8 mouse cellular contexts compared by ENCODE assay signal in genomic region chr12:80260056-80260743, GRCm38 (mm10). TPM values are rescaled to one million over a fixed set of nuclear protein-coding genes. Genes with fewer than 3 reads are reported as not detected.
A peak's percentile ranks its signal among the peaks of the same experiment; 100 is the strongest.
DNase-seq lines count a peak whose midpoint lies in the region; ATAC-seq and TF ChIP-seq lines count a peak whose summit lies in the region.

Gene Actn1, minus strand, starts transcription at chr12:80260371.

- no peaks in the 10 kb centered on the region for H3K27me3 ChIP-seq in embryonic facial prominence, embryonic 14.5 days (replicated peaks; ENCODE audit: control insufficient read depth, insufficient read depth, low read length)
- no peaks in the 10 kb centered on the region for H3K27me3 ChIP-seq in kidney, adult 2 months (replicated peaks; ENCODE audit: control insufficient read depth, insufficient read depth, low read length)
- no peaks in the 10 kb centered on the region for H3K27me3 ChIP-seq in limb, embryonic 11.5 days (ENCODE audit: control insufficient read depth, insufficient read depth, low read length)
- peaks cover 4% of the 10 kb centered on the region; the same call in 1 of the 2 replicates for H3K27me3 ChIP-seq in midbrain, embryonic 13.5 days

- peak within 1 kb of the TSS; percentile 82 for H3K4me3 ChIP-seq in embryonic facial prominence, embryonic 14.5 days (ENCODE audit: low read depth, low read length)
- peak within 1 kb of the TSS; percentile 68 for H3K4me3 ChIP-seq in kidney, adult 2 months (ENCODE audit: insufficient read depth, low read depth, low read length)
- H3K4me3 ChIP-seq in limb, embryonic 11.5 days (ENCODE audit: low read depth, low read length): peak within 1 kb of the TSS; percentile 75
- peak within 1 kb of the TSS; percentile 80 for H3K4me3 ChIP-seq in midbrain, embryonic 13.5 days (replicated peaks)

- under 1% methylated on average over 36 of the region's 55 CpGs for WGBS in embryonic facial prominence, embryonic 14.5 days
- WGBS in kidney, adult 2 months: 1% methylated on average over 55 of the region's 55 CpGs
- under 1% methylated on average over 55 of the region's 55 CpGs for WGBS in limb, embryonic 11.5 days
- WGBS in midbrain, embryonic 13.5 days: under 1% methylated on average over 36 of the region's 55 CpGs

- H3K4me2 ChIP-seq in embryonic facial prominence, embryonic 14.5 days (ENCODE audit: low read depth, low read length): peak within 1 kb of the TSS; percentile 86
- H3K4me2 ChIP-seq in limb, embryonic 11.5 days (ENCODE audit: low read depth, severe bottlenecking): peak within 1 kb of the TSS; percentile 68
- H3K4me2 ChIP-seq in midbrain, embryonic 13.5 days (replicated peaks): peak within 1 kb of the TSS; percentile 93

- H3K4me1 ChIP-seq in embryonic facial prominence, embryonic 14.5 days (ENCODE audit: control insufficient read depth, insufficient read depth, low read length): peaks cover 16% of the 10 kb centered on the region; the same call in 1 of the 2 replicates
- H3K4me1 ChIP-seq in kidney, adult 2 months (ENCODE audit: control insufficient read depth, insufficient read depth, low read length): no peaks in the 10 kb centered on the region
- H3K4me1 ChIP-seq in limb, embryonic 11.5 days (ENCODE audit: control insufficient read depth, insufficient read depth, low read length): peaks cover 15% of the 10 kb centered on the region
- peaks cover 17% of the 10 kb centered on the region for H3K4me1 ChIP-seq in midbrain, embryonic 13.5 days (replicated peaks)

- DNase-seq in 3134 (ENCODE audit: extremely low read depth, insufficient read length, low spot score): peak; percentile 100
- DNase-seq in adrenal gland, postnatal 4 days (ENCODE audit: low spot score in 2 of 2): peak; percentile 74 to 84
- DNase-seq in embryonic facial prominence, embryonic 14.5 days (ENCODE audit: low spot score): peak; percentile 98
- DNase-seq in heart, adult 18-20 months: peak; percentile 90 to 94
- DNase-seq in kidney, adult 2 months: peak; percentile 96
- peak; percentile 94 for DNase-seq in limb, embryonic 11.5 days (ENCODE audit: low spot score)
- peak; percentile 54 to 55 for DNase-seq in spleen, adult 18-20 months

- H3K27ac ChIP-seq in embryonic facial prominence, embryonic 14.5 days (replicated peaks; ENCODE audit: low read depth, low read length): peak within 1 kb of the TSS; percentile 97
- peak within 1 kb of the TSS; percentile 78 for H3K27ac ChIP-seq in kidney, adult 2 months (ENCODE audit: insufficient read depth, low read depth, low read length)
- peak within 1 kb of the TSS; percentile 96 for H3K27ac ChIP-seq in limb, embryonic 11.5 days (replicated peaks; ENCODE audit: low read depth, low read length)
- peak within 1 kb of the TSS; percentile 84 for H3K27ac ChIP-seq in midbrain, embryonic 13.5 days

- H3K9ac ChIP-seq in embryonic facial prominence, embryonic 14.5 days (ENCODE audit: low read depth, low read length): peak within 1 kb of the TSS; percentile 86
- H3K9ac ChIP-seq in limb, embryonic 11.5 days (ENCODE audit: low read length): peak within 1 kb of the TSS; percentile 81
- H3K9ac ChIP-seq in midbrain, embryonic 13.5 days (replicated peaks): peak within 1 kb of the TSS; percentile 80

- H3K9me3 ChIP-seq in embryonic facial prominence, embryonic 14.5 days (ENCODE audit: control insufficient read depth, low read length): no peaks in the 10 kb centered on the region
- H3K9me3 ChIP-seq in limb, embryonic 11.5 days (ENCODE audit: control insufficient read depth, low read length): no peaks in the 10 kb centered on the region
- no peaks in the 10 kb centered on the region for H3K9me3 ChIP-seq in midbrain, embryonic 13.5 days

- ATAC-seq in embryonic facial prominence, embryonic 14.5 days (ENCODE audit: low read depth): peak; percentile 96
- ATAC-seq in limb, embryonic 11.5 days (ENCODE audit: insufficient number of reproducible peaks, low FRiP score, low TSS enrichment, low read depth): peak; percentile 94
- peak; percentile 95 for ATAC-seq in midbrain, embryonic 13.5 days

- no peak for TF ChIP-seq POLR2A in kidney, adult 2 months (IDR thresholded peaks at IDR 0.05; ENCODE audit: low read depth, low read length)

- TF ChIP-seq CTCF in kidney, adult 2 months (conservative IDR thresholded peaks at IDR 0.05; ENCODE audit: insufficient read depth, insufficient read length, low read depth, low read length): no peak

- no peaks in the 10 kb centered on the region for H3K36me3 ChIP-seq in embryonic facial prominence, embryonic 14.5 days (ENCODE audit: control insufficient read depth, insufficient read depth, low read length)
- H3K36me3 ChIP-seq in kidney, adult 2 months (ENCODE audit: control insufficient read depth, insufficient read depth, low read length): no peaks in the 10 kb centered on the region
- H3K36me3 ChIP-seq in limb, embryonic 11.5 days (ENCODE audit: control insufficient read depth, insufficient read depth, low read length): no peaks in the 10 kb centered on the region
- H3K36me3 ChIP-seq in midbrain, embryonic 13.5 days: no peaks in the 10 kb centered on the region

RNA-seq across cellular contexts. Expression of gene Actn1, which starts in this region (rescaled TPM):
- 10 to 100 TPM; 59.3 to 80.6 TPM for total RNA-seq in adrenal gland, postnatal 4 days (2021)
- polyA plus RNA-seq in embryonic facial prominence, embryonic 14.5 days (2014; fragmentation: Nextera tagmentation; extraction: Ambion mirVana): 33.0 and 34.6 TPM in 2 replicates
- total RNA-seq in heart, adult 18-20 months (2021): 10 to 100 TPM; 23.8 to 31.7 TPM
- polyA plus RNA-seq in kidney, adult 2 months (2012; rRNA removed): 31.3 and 32.6 TPM in 2 replicates
- polyA plus RNA-seq in limb, embryonic 11.5 days (2014; fragmentation: Nextera tagmentation; extraction: Ambion mirVana): 46.0 and 49.2 TPM in 2 replicates
- polyA plus RNA-seq in midbrain, embryonic 13.5 days (2015; fragmentation: Nextera tagmentation; extraction: Ambion mirVana): 5.5 and 7.3 TPM in 2 replicates

Comparison
In these comparisons a context has a peak if more than half of its experiments do, and no peak if none do; other contexts are left out.
1. Peak in every context shown above with its lines: DNase-seq, ATAC-seq, H3K4me3 ChIP-seq and H3K27ac ChIP-seq.